Mouse (Mus musculus) forebrain, embryonic 16.5 days (tissue): ENCODE measurements around the gene Gpr88. TPM values are rescaled to one million over a fixed set of nuclear protein-coding genes. Genes with fewer than 3 reads are reported as not detected.

Experiments
- polyA plus RNA-seq: library from polyadenylated mRNA; unstranded; fragments of >200 nt; fragmentation: Nextera tagmentation; extraction: Ambion mirVana; gene quantifications from 2 replicates; pipeline ENCODE4 v1.2.1, GENCODE M21; 2015

Gene Gpr88
- polyA plus RNA-seq, 1 experiment from 2014 or later: 17.1 TPM

Other genes starting within 250 kb of the Gpr88 start
- gene Slc30a7, start 246.1 kb downstream of the Gpr88 start, polyA plus RNA-seq: 19.0 and 22.4 TPM in 2 replicates
- gene Extl2, start 246.0 kb downstream of the Gpr88 start, polyA plus RNA-seq: 24.3 and 26.8 TPM in 2 replicates
- gene Vcam1, start 123.8 kb downstream of the Gpr88 start, polyA plus RNA-seq: 28.4 and 33.1 TPM in 2 replicates
- gene Cdc14a, start 170.5 kb upstream of the Gpr88 start, polyA plus RNA-seq: 6.9 and 7.7 TPM in 2 replicates